Mouse (Mus musculus): ENCODE results near the gene Exoc6b. TPM values are rescaled to one million over a fixed set of nuclear protein-coding genes. Genes with fewer than 3 reads are reported as not detected.

Exoc6b gene
- total RNA-seq, 2 experiments from 2014 or later, result 133 to 143 TPM

DNA sequence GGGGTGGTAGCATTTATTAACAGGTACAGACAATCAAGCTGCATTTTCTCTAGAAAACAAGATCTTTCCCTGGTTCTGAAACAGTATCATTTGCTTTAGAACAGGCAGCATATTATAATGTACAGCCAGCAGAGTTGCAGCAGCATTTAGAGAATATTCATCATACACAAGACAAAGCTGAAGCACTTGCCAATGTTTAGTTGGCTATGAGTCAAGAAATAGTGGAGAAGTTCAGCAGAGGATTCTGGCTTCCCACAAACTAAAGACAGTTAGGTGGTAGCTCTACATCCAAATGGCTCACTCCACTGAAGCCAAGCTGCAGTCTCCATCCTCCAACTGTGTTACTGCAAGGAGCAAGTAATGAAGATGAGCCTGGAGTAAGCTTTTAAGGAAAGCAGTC is 342.4 kb downstream of the Exoc6b start:
- no peak for DNase-seq

DNA sequence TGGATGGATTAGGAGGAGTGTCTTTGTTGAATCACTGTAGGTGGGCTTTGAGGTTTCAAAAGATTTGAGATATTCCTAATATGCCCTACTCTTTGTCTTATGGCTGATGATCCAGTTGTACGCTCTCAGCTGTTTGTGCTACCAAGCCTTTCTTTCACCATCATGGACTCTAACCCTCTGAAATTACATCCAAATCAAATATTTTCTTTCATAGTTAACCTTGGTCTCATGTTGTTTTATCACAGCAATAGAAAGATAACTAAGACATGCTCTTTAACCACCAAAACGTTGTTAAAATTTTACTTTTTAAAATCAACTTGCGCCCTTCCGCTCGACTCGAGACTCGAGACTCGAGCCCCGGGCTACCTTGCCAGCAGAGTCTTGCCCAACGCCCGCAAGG is 356.1 kb downstream of the Exoc6b start:
- DNase-seq, result no peak

DNA sequence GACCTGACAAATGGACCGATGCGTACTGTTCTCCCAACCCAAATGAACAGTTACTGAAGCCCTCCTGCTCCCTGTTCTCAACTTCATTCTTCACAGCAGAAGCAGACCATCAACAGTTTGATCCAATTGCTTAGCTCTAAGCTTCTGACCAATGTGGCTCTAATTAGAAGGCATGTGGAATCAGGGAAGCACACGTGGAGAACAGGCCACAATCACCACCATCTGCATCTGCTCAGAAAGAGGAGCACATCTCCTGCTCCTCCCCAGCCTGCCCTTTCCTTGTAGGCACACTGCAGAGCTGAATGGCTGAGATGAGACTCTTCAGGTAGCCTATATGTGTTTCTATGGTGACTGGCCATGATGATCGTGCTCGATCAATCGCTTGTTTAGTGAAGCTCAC is 358.5 kb downstream of the Exoc6b start:
- no peak for DNase-seq

DNA sequence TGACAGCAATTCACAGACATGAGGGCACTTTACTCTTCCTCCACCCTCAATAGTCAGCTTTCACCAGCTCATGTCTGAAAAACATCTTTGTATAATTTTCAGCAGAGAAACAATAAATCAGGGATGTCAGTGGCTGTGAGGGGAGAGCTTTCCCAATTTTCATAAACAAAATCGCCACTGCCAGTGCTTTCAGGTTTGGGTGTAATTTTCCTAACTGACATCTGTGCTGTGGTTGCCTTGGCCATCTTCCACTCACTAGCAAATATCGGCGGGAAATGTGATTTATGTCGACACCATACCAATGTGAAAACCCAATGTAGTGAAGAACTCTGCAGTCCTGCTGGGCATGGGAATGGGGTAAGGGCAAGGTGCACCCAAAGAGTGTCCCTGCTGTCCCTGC is 360.7 kb downstream of the Exoc6b start:
- DNase-seq, result no peak

DNA sequence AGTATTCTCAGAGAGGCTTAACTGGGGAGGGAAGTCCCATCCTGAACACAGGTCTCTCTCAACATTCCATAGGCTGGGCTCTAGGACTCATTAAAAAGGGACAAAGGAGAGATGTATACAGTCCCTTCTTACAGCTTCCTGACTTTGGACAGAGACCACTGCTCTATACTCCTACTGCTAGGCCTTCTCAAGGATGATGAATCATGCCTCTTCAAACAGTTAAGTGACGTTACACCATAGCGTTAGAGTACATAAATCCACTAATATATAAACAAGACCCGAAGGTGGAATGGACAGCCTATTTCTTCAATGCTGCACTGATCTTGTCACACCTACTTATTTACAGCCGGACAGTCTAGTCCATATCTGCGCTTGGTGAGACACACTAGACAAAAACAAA is 369.7 kb downstream of the Exoc6b start:
- no peak for DNase-seq

DNA sequence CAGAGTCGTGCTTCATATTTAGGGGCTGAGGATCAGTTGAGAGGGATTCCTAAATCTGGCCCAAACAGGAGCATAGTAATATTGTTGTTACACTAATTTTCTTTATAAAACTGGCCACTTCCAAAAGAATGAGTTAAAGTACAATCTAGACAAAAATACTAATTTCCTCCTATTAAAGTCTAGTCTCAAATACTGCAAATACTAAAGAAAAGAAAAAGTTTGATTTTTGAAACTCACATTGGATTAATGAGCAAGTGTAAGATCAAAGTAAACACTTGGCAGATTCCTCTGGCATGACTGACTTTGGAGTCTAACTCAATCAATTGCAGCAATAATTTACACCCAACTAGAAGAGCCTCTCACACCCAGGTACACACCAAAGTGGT is 371.0 kb downstream of the Exoc6b start:
- DNase-seq, result no peak

DNA sequence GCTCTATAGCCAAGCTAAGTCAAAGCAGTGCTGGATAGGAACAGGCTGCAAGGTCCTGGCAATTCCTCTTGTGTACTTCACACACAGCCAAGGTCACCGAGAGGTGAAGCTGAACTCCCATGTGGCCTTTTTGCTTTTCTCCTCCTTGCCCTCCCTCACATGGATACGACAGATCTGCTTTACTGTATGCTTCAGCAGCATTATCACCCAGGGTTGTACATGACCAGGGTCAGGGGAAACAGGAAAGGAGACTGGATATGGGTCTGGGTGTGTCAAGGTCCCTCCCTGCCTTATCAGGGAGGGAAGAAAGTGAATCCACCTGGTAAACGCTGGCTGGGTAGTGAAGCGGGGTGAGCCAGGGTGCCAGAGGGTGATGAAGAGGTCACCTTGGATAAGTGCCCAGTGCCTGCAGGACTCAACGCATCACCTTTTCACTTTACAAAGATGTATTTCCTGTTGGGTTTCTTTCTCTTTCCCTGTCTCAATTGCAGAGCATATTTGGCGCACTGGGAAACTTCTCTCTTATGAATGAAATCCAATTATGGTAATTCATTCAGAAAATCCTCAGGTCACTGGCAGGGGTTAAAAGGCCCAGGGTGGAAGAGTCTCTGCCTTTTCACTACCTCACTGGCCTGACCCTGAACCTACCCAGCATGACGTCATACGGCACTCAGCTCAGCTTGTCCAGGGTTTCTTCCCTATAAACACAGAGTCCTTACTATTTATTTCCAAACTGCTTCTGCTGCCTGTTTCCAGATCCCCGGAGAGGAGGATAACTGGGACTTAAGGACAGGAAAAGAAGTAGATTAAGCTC is 371.6 kb downstream of the Exoc6b start:
- no peak for DNase-seq

DNA sequence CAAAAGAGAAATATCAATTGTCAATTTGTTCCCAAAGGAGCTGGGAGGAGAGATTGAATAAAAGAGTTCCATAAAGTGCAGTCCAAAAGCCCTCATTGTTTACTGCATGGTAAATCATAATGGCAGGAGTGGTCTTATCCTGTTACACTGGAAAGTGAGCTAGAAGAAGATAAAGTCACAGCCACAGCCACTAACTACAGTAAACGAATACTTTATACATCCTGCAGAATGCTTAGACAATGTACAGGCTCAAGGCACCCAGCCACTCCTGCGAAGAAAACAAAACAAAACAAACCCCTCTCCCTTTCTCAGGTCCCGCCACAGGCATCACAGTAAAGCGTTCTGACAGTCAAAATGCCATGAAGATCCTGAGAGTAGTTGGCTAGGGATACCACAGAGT is 375.5 kb downstream of the Exoc6b start:
- no peak for DNase-seq

DNA sequence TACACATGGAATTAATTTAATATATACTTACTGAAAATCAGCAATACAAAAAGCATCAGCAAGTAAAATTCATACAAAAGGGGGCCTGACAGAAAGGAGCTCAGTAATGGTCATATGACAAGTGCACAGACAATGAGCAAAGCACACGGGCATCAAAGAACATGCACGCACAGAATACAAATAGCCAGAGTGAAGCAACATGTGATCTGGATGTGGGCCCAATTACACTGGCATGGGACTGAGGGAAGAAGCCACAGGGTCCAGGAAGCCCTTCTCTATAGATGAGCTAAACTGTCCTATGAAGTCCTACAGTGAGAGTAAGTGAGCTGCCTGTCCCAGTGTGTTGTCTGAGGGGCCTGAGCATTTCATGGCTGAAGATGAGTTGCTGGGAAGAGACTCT is 376.1 kb downstream of the Exoc6b start:
- DNase-seq, result no peak

DNA sequence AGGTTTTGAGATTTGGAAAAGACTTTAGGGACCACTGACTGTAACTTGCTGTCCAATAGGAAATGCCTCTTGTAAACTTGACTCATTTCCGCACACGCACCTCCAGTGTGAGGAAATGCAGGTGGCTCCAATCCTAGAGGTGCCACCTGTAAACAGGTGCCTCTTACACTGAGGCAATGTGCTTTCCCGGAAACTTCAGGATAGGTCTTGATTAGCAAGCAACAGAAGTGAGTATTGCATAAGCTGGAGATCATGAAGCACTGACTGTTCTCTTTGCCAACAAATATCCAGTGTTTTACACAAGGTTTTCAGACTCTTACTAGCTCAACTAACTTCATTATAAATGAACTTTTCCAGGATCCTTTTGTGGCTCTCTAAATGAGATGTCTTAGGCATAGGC is 377.4 kb downstream of the Exoc6b start:
- no peak for DNase-seq

DNA sequence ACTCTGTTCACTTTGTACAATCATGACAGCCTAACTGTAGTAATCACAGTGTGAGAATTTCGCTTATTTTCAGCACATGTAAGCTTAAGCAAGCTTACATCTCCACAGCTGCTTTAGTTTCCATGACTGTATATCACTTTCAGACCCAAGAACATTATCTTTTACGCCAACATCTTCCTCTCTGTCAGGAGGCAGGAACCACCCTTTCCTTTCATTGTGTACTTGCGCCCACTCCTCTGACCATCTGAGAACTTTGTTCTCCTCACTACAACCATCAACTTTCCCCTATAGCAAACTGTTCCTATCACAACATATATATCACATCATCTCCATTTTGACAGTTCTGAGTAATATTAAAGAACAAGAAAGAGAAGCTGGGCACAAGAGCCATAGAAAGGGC is 391.5 kb downstream of the Exoc6b start:
- DNase-seq, result no peak

DNA sequence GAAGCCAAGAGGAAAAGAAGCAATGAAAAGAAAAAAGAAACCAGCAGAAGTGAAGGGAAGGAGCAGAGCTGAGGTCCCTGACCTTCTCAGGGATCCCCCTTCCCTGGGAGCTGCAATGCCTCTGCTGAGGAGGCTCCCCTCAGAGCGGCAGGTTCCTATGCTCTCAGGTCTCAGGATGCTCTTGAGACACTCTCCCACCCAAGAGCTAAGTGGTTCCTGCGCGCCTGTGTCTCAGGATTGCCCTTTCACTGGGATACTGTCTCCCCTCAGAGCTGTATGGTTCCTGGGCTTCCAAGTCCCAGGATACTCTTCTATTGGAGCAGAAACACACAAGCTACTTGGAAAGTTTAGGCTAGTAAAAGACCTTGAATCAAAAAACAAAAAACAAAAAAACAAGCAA is 394.4 kb downstream of the Exoc6b start:
- no peak for DNase-seq

DNA sequence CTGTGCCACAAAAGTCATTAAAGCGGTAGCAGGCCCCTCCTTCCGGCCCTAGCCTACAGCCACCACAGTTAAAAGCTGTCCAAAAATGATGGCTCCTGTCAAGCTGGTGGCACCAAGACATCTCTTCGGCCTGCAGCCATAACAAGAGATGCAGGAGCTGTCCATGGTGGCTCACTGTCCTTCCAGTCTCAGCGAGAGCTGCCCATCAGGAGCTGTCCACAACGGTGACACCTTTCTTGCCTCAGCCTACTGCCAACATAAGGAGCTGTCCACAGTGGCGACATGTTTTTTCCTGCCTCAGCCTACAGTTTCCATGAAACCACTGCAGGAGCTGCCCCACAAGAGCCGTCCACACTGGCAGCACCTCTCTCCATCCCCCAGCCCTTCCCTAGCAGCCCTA is 395.2 kb downstream of the Exoc6b start:
- no peak for DNase-seq

DNA sequence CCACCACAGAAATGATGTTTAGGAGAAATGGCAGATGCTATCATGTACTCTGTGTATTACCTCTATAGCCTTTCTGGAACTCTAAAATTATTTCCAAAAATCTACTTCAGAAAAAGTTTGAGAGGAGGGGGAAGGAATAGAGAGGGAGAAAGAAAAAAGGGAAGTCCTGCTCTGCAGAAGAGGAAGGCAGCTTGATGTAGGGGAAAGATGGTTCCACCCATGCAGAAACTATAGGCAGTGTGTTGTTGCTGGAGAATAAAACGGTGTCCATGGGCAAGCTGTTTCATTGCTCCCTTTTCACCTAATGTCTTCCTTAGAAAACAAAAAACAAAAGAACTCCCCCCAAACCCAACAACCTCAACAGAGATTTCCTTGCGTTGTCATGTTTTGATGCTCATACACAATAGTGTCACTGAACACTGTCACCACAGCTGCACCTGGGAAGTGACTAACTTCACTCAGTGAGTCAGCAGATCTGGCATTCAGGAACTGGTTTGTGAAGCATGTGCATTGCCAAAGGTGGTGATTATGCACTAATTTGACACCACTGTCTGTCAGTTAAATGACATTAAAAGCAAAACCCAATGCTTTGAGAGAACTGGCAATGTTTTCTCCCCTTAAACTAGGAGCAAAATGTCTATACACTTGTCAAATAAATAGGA is 407.7 kb downstream of the Exoc6b start:
- DNase-seq, result no peak

DNA sequence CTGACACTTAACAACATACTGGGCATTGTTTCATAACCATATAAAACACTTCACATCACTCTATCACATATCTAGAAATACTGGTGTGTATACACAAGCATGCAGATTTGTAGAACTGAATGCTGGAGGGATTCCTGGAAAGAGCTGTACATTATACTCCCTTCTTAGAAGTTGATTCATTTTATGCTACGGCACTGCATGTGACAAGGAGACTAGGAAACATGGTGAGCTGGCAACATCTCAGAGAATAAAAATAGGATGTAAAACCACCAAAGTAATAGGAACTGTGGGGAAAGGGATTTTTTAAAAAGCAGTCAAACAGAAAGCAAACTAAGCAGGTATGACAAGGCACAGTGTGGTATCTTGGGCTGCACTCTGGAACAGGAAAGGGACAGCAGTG is 408.3 kb downstream of the Exoc6b start:
- no peak for DNase-seq

DNA sequence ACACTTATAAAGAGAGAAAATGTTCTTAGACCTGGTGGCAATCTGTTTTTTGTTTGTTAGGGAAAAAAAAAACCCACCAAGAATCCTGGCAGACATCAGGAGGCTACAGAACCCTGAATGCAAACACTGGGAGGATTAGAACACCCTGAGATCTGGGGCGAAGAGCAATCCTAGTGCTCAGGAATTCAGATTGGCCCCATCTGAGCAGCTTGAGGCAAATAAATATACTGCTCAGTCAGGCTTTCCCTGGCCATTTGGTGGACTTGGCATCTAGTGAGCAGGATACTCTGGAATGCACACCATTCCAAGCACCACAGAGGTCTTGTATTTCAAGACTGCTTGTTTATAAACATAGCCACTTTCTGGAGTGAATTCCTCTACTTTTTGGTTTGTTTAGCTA is 412.2 kb downstream of the Exoc6b start:
- no peak for DNase-seq

DNA sequence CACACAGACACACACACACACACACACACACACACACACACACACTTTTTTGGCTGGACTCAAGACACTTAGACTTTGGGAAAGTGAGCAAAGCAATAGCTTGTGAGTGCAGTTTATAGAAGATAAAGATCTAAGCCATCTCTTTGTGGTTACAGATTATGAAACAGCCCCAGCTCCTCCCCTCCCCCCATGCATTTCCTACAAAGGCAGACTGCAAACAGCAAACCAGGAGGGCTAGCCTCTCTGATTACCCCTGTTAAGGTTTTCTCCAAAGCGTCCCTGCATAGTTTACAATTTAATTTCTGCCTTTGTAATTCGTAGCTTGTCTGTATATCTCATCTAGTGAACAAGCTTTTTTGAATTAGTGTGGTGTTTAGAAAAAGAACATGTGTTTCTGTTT is 412.6 kb downstream of the Exoc6b start:
- no peak for DNase-seq

DNA sequence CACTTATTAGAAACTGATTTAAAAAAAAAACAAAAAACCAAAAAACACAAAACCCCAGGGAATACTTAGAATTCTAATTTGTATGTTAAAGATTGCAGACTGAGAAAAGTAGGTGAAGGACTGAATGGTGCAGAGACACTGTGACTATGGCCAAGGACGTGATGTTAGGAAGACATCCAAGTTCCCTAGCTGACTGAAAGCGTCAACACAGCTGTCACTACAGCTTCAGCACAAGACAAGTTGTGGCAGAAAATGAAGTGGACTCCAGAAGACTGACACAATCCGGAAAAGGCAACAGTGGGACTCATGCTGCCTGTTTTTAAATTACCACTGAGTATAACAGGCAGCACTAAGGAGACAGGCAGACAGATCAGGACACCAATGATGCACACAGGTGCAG is 417.4 kb downstream of the Exoc6b start:
- no peak for DNase-seq

DNA sequence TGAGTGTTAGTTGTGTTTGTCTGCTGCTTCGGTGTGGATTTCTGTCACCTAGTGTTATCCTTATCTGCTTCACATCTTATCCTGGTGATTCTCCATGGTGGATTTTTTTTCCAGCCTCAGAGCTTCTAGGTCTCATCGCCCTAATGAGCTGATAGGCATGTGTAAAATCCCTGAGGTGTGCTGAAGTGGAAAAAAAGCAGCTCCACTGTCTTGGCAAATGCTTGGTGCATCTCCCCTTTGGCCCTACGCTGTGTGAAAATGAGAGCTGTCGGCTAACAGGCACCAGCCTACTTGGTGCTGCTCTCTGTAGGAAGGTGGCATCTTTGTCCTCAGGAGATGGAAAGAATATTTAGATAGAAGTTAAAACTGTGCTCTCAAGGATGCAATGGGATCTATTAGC is 422.1 kb downstream of the Exoc6b start:
- no peak for DNase-seq

DNA sequence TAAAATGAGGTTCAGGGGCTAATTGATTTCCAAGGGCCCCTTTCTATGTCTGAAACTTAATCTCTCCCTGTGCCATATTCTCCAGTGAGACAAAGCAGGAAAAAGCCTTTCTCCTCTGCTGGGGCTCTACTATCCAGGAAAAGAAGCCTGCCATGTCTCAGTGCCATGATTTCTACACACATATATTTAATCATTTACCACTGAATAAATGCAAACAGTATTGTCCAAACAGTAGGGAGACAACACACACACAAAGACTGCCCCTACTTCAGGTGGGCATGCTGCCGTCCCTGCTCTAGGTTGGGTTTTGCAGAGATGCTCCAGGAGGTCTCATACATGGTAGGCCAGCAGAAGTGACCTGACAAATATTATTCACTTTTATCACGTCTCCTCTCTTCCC is 422.6 kb downstream of the Exoc6b start:
- no peak for DNase-seq

DNA sequence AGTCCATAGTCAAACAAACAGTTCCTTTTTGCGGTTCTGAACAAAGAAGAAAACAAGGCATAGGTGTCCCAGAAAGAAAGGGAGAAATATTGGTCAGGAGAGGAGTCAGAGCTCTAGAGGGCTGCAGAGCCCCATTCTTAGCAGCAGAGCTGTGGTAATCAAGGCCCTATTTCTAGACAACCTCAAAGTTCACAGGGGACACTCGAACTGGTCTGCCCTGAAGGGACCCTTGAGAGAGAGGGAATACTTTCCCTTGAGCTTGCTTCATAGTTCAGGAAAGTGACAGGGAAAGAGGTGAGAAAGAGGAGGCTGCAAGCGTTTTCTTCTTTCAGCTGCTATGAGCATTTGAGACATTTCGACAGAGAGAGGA is 428.3 kb downstream of the Exoc6b start:
- DNase-seq, result no peak

DNA sequence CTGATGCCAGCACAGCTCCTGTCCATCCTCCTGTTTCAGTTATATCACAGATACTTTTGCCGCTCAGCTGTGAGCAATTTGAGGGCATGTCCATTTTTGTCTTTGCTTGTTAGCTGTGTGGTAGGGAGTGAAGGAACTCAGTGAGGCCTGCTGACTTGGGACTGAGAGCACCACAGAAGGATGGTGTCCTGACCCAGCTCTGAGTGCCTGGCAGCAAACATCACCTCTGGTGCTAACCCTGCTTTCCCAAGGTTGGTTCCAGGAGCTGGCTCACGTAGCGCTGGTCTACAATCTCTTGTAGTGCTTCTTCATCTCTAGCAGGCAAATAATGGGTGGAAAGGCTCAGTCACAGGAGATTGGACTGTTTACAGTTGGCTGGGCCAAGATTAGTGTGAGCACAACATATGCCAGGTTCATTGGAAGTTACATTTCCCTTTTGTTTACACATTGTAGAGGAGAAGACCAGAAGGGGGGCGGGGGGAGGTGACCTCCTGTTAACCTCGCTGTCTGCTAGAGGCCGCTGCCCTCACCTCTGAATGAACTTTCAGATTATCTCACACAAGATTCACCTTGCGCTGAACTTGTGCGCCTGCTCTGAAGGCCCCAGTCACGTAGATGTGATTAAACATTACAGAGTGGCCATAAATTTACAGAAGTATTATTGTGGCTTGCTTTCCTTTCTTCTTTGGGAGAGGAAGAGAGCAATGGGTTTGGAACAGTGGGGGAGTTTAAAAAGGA is 428.8 kb downstream of the Exoc6b start:
- DNase-seq, result no peak

DNA sequence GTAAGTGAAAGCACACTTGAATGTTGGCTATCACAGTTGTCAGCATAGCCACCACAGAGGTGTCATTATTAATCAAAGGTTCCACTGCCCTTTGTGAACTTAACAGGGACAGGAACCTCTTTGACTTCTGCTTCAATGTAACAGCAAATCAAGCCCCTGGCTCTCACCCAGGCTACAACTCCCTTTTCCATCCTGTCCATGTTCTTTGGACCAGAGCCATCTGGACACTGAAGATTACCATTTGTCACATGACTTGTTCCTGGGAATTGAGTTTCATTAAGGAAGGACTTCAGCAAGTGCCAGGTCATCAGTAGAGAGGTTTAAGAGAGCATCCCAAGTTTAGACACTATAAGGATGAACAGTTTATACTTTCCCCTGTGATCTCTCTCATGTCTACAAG is 431.1 kb downstream of the Exoc6b start:
- DNase-seq, result no peak

DNA sequence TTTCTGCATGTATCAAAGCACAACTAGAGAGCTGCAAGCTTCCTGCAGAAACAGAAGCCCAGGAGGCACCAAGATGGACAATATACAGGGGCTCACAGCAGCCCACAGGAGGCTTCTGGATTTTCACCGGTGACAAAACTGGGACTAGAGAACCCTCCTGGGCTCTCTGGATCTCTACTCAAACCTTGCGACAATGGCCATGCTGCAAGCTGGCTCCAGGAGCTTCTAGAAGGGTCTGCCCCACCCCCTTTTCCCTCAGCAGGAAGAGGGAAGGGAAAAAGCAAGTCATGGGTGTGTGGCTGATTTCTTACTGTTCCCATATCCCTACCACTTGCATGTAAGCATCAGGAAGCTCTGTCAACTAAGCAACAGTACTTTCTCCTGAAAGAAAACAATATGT is 437.7 kb downstream of the Exoc6b start:
- DNase-seq, result no peak
